Mouse (Mus musculus) erythroblast, adult 5-6 weeks (primary cell): ENCODE data around the gene Fktn. TPM values are rescaled to one million over a fixed set of nuclear protein-coding genes. Genes with fewer than 3 reads are reported as not detected.

Experiments
- ATAC-seq: replicated peaks from 2 replicates; pipeline ENCODE4 v1.8.0; 2016; ENCODE audit warnings: moderate number of reproducible peaks, mild to moderate bottlenecking, moderate TSS enrichment, inconsistent platforms; ENCODE audit not compliant: poor library complexity, low FRiP score, severe bottlenecking
- total RNA-seq, 2 experiments: library from RNA; stranded (forward) in 1 of 2; stranded (reverse) in 1 of 2; fragments of 150-400 nt in 1 of 2; fragments of 200-764, 138-1000 nt in 1 of 2; gene quantifications; 2 replicates each; pipeline versions ENCODE4 v1.2.3 to v1.2.4; 2015 to 2017; ENCODE audit warnings: low replicate concordance in 2 of 2

Fktn gene
- total RNA-seq, 2 experiments from 2014 or later: 0.85 to 2.9 TPM

GRCm38 (mm10) chr4:53823697-53824096, 109.9 kb downstream of the Fktn start:
- no peak for ATAC-seq

GRCm38 (mm10) chr4:53824831-53825230, 111.0 kb downstream of the Fktn start:
- no peak for ATAC-seq

GRCm38 (mm10) chr4:53825821-53826605, 112.2 kb downstream of the Fktn start, which contains the start of gene Tmem38b:
TSS of gene Tmem38b (plus strand) at chr4:53826045.
- ATAC-seq: peak; percentile 69

GRCm38 (mm10) chr4:53826641-53827248, 112.9 kb downstream of the Fktn start:
- ATAC-seq: no peak

Other genes starting within 250 kb of the Fktn start
- gene Fsd1l, start 82.5 kb upstream of the Fktn start, total RNA-seq (2015; ENCODE audit: low replicate concordance): 4.0 and 11.1 TPM in 2 replicates
- gene Fsd1l, start 82.5 kb upstream of the Fktn start, total RNA-seq (2017; ENCODE audit: low replicate concordance): 3.6 and 6.2 TPM in 2 replicates
- 0.42 TPM in 1 of 2 replicates, not detected in the other for gene Tal2, start 65.7 kb downstream of the Fktn start, total RNA-seq (2015; ENCODE audit: low replicate concordance)
- gene Tal2, start 65.7 kb downstream of the Fktn start, total RNA-seq (2017; ENCODE audit: low replicate concordance): not detected in 2 replicates
- gene Tmem38b, start 112.0 kb downstream of the Fktn start, total RNA-seq (2015; ENCODE audit: low replicate concordance): 9.2 and 10.9 TPM in 2 replicates
- 2.8 and 3.2 TPM in 2 replicates for gene Tmem38b, start 112.0 kb downstream of the Fktn start, total RNA-seq (2017; ENCODE audit: low replicate concordance)